Mouse (Mus musculus): ENCODE results near the gene Tram2. TPM values are rescaled to one million over a fixed set of nuclear protein-coding genes. Genes with fewer than 3 reads are reported as not detected.

Tram2 gene
- polyA plus RNA-seq, 1 experiment from 2014 or later: 8.1 TPM

GRCm38 (mm10) chr1:21078481-21079214 lies 381 bp downstream of the Tram2 start:
- no peaks in the 10 kb centered on the region for H3K27me3 ChIP-seq (replicated peaks; ENCODE audit: insufficient read depth, low read length)
- H3K4me3 ChIP-seq (ENCODE audit: low read depth, low read length): peak overlapping the region; percentile 65
- no peaks in the 10 kb centered on the region for H3K36me3 ChIP-seq (ENCODE audit: insufficient read depth, low read length)
- no peak for TF ChIP-seq CTCF (IDR thresholded peaks at IDR 0.05)
- H3K9ac ChIP-seq (replicated peaks; ENCODE audit: low read depth): peak overlapping the region; percentile 53
- H3K4me2 ChIP-seq (replicated peaks; ENCODE audit: low read depth, low read length): peak overlapping the region; percentile 66
- WGBS: 3% methylated on average over 28 of the region's 36 CpGs
- H3K4me1 ChIP-seq (ENCODE audit: insufficient read depth, low read depth, low read length): peaks cover 24% of the 10 kb centered on the region
- DNase-seq (ENCODE audit: low spot score) (peak; percentile 42), ATAC-seq (peak; percentile 27)
- no peak overlapping the region; the same call in none of the 2 replicates for H3K27ac ChIP-seq (ENCODE audit: low read length)
- H3K9me3 ChIP-seq (ENCODE audit: low read length): no peaks in the 10 kb centered on the region

GRCm38 (mm10) chr1:21077619-21078018 lies 1.4 kb downstream of the Tram2 start:
- peak overlapping the region; percentile 65; the same call in 1 of the 2 replicates for H3K4me3 ChIP-seq (ENCODE audit: low read depth, low read length)
- H3K4me2 ChIP-seq (replicated peaks; ENCODE audit: low read depth, low read length): peak overlapping the region; percentile 66
- no peak for TF ChIP-seq EP300 (IDR thresholded peaks at IDR 0.05)
- no peak for TF ChIP-seq CTCF (IDR thresholded peaks at IDR 0.05)
- no peaks in the 10 kb centered on the region for H3K27me3 ChIP-seq (replicated peaks; ENCODE audit: insufficient read depth, low read length)
- ATAC-seq (no peak), DNase-seq (ENCODE audit: low spot score) (no peak)
- 40% methylated on average over 7 of the region's 7 CpGs for WGBS
- no peak overlapping the region for H3K27ac ChIP-seq (ENCODE audit: low read length)
- no peak overlapping the region; the same call in 1 of the 2 replicates for H3K9ac ChIP-seq (replicated peaks; ENCODE audit: low read depth)
- H3K9me3 ChIP-seq (ENCODE audit: low read length): no peaks in the 10 kb centered on the region
- H3K4me1 ChIP-seq (ENCODE audit: insufficient read depth, low read depth, low read length): peaks cover 24% of the 10 kb centered on the region
- no peaks in the 10 kb centered on the region for H3K36me3 ChIP-seq (ENCODE audit: insufficient read depth, low read length)

- ATAC-seq: no peak
- Histone ChIP-seq H3K36me3 (ENCODE audit: insufficient read depth, low read length) (no peaks in the 10 kb centered on the region), H3K27ac (ENCODE audit: low read length) (no peak overlapping the region), H3K9ac (replicated peaks; ENCODE audit: low read depth) (no peak overlapping the region), H3K4me3 (ENCODE audit: low read depth, low read length) (no peak overlapping the region), H3K4me2 (replicated peaks; ENCODE audit: low read depth, low read length) (peak overlapping the region; percentile 66), H3K9me3 (ENCODE audit: low read length) (no peaks in the 10 kb centered on the region), H3K4me1 (ENCODE audit: insufficient read depth, low read depth, low read length) (peaks cover 24% of the 10 kb centered on the region), H3K27me3 (replicated peaks; ENCODE audit: insufficient read depth, low read length) (no peaks in the 10 kb centered on the region)
- WGBS: 47% methylated on average over 5 of the region's 5 CpGs
- DNase-seq (ENCODE audit: low spot score): no peak
- TF ChIP-seq CTCF (IDR thresholded peaks at IDR 0.05) (no peak), EP300 (IDR thresholded peaks at IDR 0.05) (no peak)
These were observed 1.8 kb downstream of the Tram2 start for GRCm38 (mm10) chr1:21077191-21077590.

GRCm38 (mm10) chr1:21075986-21076495 lies 3.0 kb downstream of the Tram2 start:
- H3K4me3 ChIP-seq (ENCODE audit: low read depth, low read length): no peak overlapping the region; the same call in 1 of the 2 replicates
- no peak overlapping the region for H3K9ac ChIP-seq (replicated peaks; ENCODE audit: low read depth)
- H3K9me3 ChIP-seq (ENCODE audit: low read length): no peaks in the 10 kb centered on the region
- peak overlapping the region; percentile 66 for H3K4me2 ChIP-seq (replicated peaks; ENCODE audit: low read depth, low read length)
- H3K4me1 ChIP-seq (ENCODE audit: insufficient read depth, low read depth, low read length): peaks cover 25% of the 10 kb centered on the region
- WGBS: 7% methylated on average over 6 of the region's 6 CpGs
- H3K36me3 ChIP-seq (ENCODE audit: insufficient read depth, low read length): no peaks in the 10 kb centered on the region
- H3K27me3 ChIP-seq (replicated peaks; ENCODE audit: insufficient read depth, low read length): no peaks in the 10 kb centered on the region
- H3K27ac ChIP-seq (ENCODE audit: low read length): peak overlapping the region; percentile 58; the same call in 1 of the 2 replicates
- no peak for TF ChIP-seq EP300 (IDR thresholded peaks at IDR 0.05)
- no peak for TF ChIP-seq CTCF (IDR thresholded peaks at IDR 0.05)
- DNase-seq (ENCODE audit: low spot score) (peak; percentile 33), ATAC-seq (no peak)

- no peak for TF ChIP-seq EP300 (IDR thresholded peaks at IDR 0.05)
- TF ChIP-seq CTCF (IDR thresholded peaks at IDR 0.05): peak; percentile 28
- no peak overlapping the region for H3K9ac ChIP-seq (replicated peaks; ENCODE audit: low read depth)
- WGBS: 82% methylated on average over 5 of the region's 5 CpGs
- DNase-seq (ENCODE audit: low spot score): peak; percentile 15
- H3K36me3 ChIP-seq (ENCODE audit: insufficient read depth, low read length): no peaks in the 10 kb centered on the region
- no peaks in the 10 kb centered on the region for H3K9me3 ChIP-seq (ENCODE audit: low read length)
- H3K4me3 ChIP-seq (ENCODE audit: low read depth, low read length): no peak overlapping the region
- no peak overlapping the region for H3K27ac ChIP-seq (ENCODE audit: low read length)
- H3K27me3 ChIP-seq (replicated peaks; ENCODE audit: insufficient read depth, low read length): no peaks in the 10 kb centered on the region
- H3K4me1 ChIP-seq (ENCODE audit: insufficient read depth, low read depth, low read length): peaks cover 26% of the 10 kb centered on the region
- H3K4me2 ChIP-seq (replicated peaks; ENCODE audit: low read depth, low read length): no peak overlapping the region
- ATAC-seq: no peak
These were observed 4.8 kb downstream of the Tram2 start for GRCm38 (mm10) chr1:21074231-21074630.

GRCm38 (mm10) chr1:21072875-21073444 lies 6.1 kb downstream of the Tram2 start:
- Histone ChIP-seq H3K4me3 (ENCODE audit: low read depth, low read length) (no peak overlapping the region), H3K4me2 (replicated peaks; ENCODE audit: low read depth, low read length) (no peak overlapping the region), H3K4me1 (ENCODE audit: insufficient read depth, low read depth, low read length) (peaks cover 24% of the 10 kb centered on the region), H3K36me3 (ENCODE audit: insufficient read depth, low read length) (no peaks in the 10 kb centered on the region), H3K27me3 (replicated peaks; ENCODE audit: insufficient read depth, low read length) (no peaks in the 10 kb centered on the region), H3K9me3 (ENCODE audit: low read length) (no peaks in the 10 kb centered on the region), H3K27ac (ENCODE audit: low read length) (no peak overlapping the region), H3K9ac (replicated peaks; ENCODE audit: low read depth) (no peak overlapping the region)
- no peak for ATAC-seq
- no peak for DNase-seq (ENCODE audit: low spot score)
- WGBS: 67% methylated on average over 12 of the region's 12 CpGs
- TF ChIP-seq CTCF (IDR thresholded peaks at IDR 0.05): no peak
- TF ChIP-seq EP300 (IDR thresholded peaks at IDR 0.05): no peak
